Comparison of ENCODE assay signal across 9 mouse cellular contexts in genomic region chr11:54936035-54936770, GRCm38 (mm10). TPM values are rescaled to one million over a fixed set of nuclear protein-coding genes. Genes with fewer than 3 reads are reported as not detected.
DNase-seq lines count a peak whose midpoint lies in the region; ATAC-seq and TF ChIP-seq lines count a peak whose summit lies in the region.
"Had no signal": no experiment of that assay in that cellular context is flagged by ENCODE, and none has a peak within 500 bp of the region (broad histone marks: within the 10 kb centered on the region; RNA-seq: fewer than 3 reads in every experiment).

No protein-coding gene starts in this region.

- H3K9me3 ChIP-seq in ES-E14 (ENCODE audit: control insufficient read depth, insufficient read depth, low read depth, low read length) = no peaks in the 10 kb centered on the region
- no peaks in the 10 kb centered on the region for H3K9me3 ChIP-seq in embryonic facial prominence, embryonic 13.5 days
- H3K9me3 ChIP-seq in midbrain, embryonic 15.5 days = no peaks in the 10 kb centered on the region
- H3K9me3 ChIP-seq: midbrain, embryonic 12.5 days had no signal

- no peak overlapping the region for H3K9ac ChIP-seq in ES-E14 (ENCODE audit: insufficient read depth, low read depth, low read length, poor library complexity, severe bottlenecking)
- peak overlapping the region; percentile 37; the same call in 1 of the 2 replicates for H3K9ac ChIP-seq in embryonic facial prominence, embryonic 13.5 days
- no peak overlapping the region for H3K9ac ChIP-seq in midbrain, embryonic 15.5 days
- H3K9ac ChIP-seq: midbrain, embryonic 12.5 days had no signal

- H3K4me2 ChIP-seq in embryonic facial prominence, embryonic 13.5 days = no peak overlapping the region
- H3K4me2 ChIP-seq in midbrain, embryonic 15.5 days = no peak overlapping the region
- H3K4me2 ChIP-seq: midbrain, embryonic 12.5 days had no signal

- H3K4me3 ChIP-seq in ES-E14 (ENCODE audit: insufficient read depth in 1 of 2, low read depth in 1 of 2, low read length in 2 of 2, poor library complexity in 1 of 2, severe bottlenecking in 1 of 2) = no peak overlapping the region
- H3K4me3 ChIP-seq in embryonic facial prominence, embryonic 13.5 days = no peak overlapping the region
- no peak overlapping the region for H3K4me3 ChIP-seq in midbrain, embryonic 15.5 days
- H3K4me3 ChIP-seq: midbrain, embryonic 12.5 days had no signal

- H3K36me3 ChIP-seq in ES-E14 (ENCODE audit: control insufficient read depth, insufficient read depth, low read length, poor library complexity, severe bottlenecking) = peaks cover 45% of the 10 kb centered on the region; the same call in 1 of the 2 replicates
- H3K36me3 ChIP-seq in embryonic facial prominence, embryonic 13.5 days = peaks cover 72% of the 10 kb centered on the region
- H3K36me3 ChIP-seq in midbrain, embryonic 15.5 days (replicated peaks) = no peaks in the 10 kb centered on the region; the same call in 1 of the 2 replicates

- no peak overlapping the region for H3K27ac ChIP-seq in ES-E14 (ENCODE audit: insufficient read depth, low read depth, low read length, poor library complexity, severe bottlenecking)
- H3K27ac ChIP-seq in embryonic facial prominence, embryonic 13.5 days = no peak overlapping the region
- no peak overlapping the region for H3K27ac ChIP-seq in midbrain, embryonic 15.5 days
- H3K27ac ChIP-seq: midbrain, embryonic 12.5 days had no signal

- intact Hi-C loops in left cerebral cortex, postnatal 4 days (cut with DNase I) = no loop called here

- peaks cover 10 to 19% of the 10 kb centered on the region in 2 experiments; a peak in 3 of 4 replicates for H3K4me1 ChIP-seq in ES-E14 (ENCODE audit: control insufficient read depth in 2 of 2, insufficient read depth in 2 of 2, low read length in 2 of 2, poor library complexity in 1 of 2)
- H3K4me1 ChIP-seq in embryonic facial prominence, embryonic 13.5 days = peaks cover 4% of the 10 kb centered on the region
- H3K4me1 ChIP-seq in midbrain, embryonic 15.5 days = peaks cover 4% of the 10 kb centered on the region; the same call in 1 of the 2 replicates

- WGBS in embryonic facial prominence, embryonic 13.5 days = 52% methylated on average over 12 of the region's 12 CpGs
- 41% methylated on average over 12 of the region's 12 CpGs for WGBS in midbrain, embryonic 15.5 days

- H3K27me3 ChIP-seq in embryonic facial prominence, embryonic 13.5 days = no peaks in the 10 kb centered on the region
- H3K27me3 ChIP-seq in midbrain, embryonic 15.5 days (replicated peaks) = no peaks in the 10 kb centered on the region
- H3K27me3 ChIP-seq: midbrain, embryonic 12.5 days had no signal

- in situ Hi-C loops in ES-E14 (cut with MboI; ENCODE audit: low sequenced_read_pairs in 2 of 2, unreplicated experiment in 2 of 2) = no loop called here

- peak; percentile 20 for DNase-seq in left cerebral cortex, postnatal 4 days
- no peak for DNase-seq in left cerebral cortex, adult 18-20 months (ENCODE audit: low spot score in 2 of 2)
- DNase-seq in ES-E14 (ENCODE audit: low read depth, low spot score) = no peak
- DNase-seq in right cerebral cortex, postnatal 10 days (ENCODE audit: low spot score in 2 of 2) = no peak
- no peak for DNase-seq in ovary, postnatal 10 days (ENCODE audit: low spot score)

- ATAC-seq in embryonic facial prominence, embryonic 13.5 days (ENCODE audit: insufficient number of reproducible peaks, insufficient read depth, low FRiP score, low TSS enrichment, low read depth) = no peak
- peak; percentile 92 for ATAC-seq in megakaryocyte, adult 5-6 weeks (ENCODE audit: poor library complexity, severe bottlenecking)
- no peak for ATAC-seq in midbrain, embryonic 15.5 days (replicated peaks)

TF ChIP-seq in ES-E14, 5 proteins besides CTCF, POLR2A, EP300 and RAD21:
- TF ChIP-seq ZNF384 (IDR thresholded peaks at IDR 0.05; ENCODE audit: low read depth, low read length) (no peak), MAFK (IDR thresholded peaks at IDR 0.05; ENCODE audit: insufficient read depth, low read depth, low read length) (peak; percentile 71)

RNA-seq across cellular contexts. Expression of gene Tnip1, which starts 26.5 kb away (rescaled TPM):
- 10 to 100 TPM; 22.8 to 24.9 TPM for total RNA-seq in left cerebral cortex, postnatal 4 days (2021)
- total RNA-seq in left cerebral cortex, adult 18-20 months (2021) = 10 to 100 TPM; 34.7 to 35.6 TPM
- 14.3 and 24.9 TPM in 2 replicates for total RNA-seq in ES-E14 (2012; rRNA removed)
- polyA plus RNA-seq in embryonic facial prominence, embryonic 13.5 days (2015; fragmentation: Nextera tagmentation; extraction: Ambion mirVana) = 19.8 and 20.2 TPM in 2 replicates
- 28.3 and 32.6 TPM in 2 replicates for total RNA-seq in megakaryocyte, adult 5-6 weeks (2015)
- 26.7 and 47.2 TPM in 2 replicates for total RNA-seq in megakaryocyte, adult 5-6 weeks (2017)
- polyA plus RNA-seq in midbrain, embryonic 15.5 days (2015; fragmentation: Nextera tagmentation; extraction: Ambion mirVana) = 15.4 and 16.4 TPM in 2 replicates

RNA-seq across cellular contexts. Expression of gene Gpx3, which starts 34.0 kb away (rescaled TPM):
- 1 to 10 TPM; 5.1 to 9.6 TPM for total RNA-seq in left cerebral cortex, postnatal 4 days (2021)
- 10 to 100 TPM in 1 of 2 experiments, 1 to 10 TPM in 1; 8.6 to 10.3 TPM for total RNA-seq in left cerebral cortex, adult 18-20 months (2021)
- 11.4 and 13.8 TPM in 2 replicates for total RNA-seq in ES-E14 (2012; rRNA removed)
- polyA plus RNA-seq in embryonic facial prominence, embryonic 13.5 days (2015; fragmentation: Nextera tagmentation; extraction: Ambion mirVana) = 26.0 and 29.0 TPM in 2 replicates
- 52.7 and 58.3 TPM in 2 replicates for total RNA-seq in megakaryocyte, adult 5-6 weeks (2015)
- total RNA-seq in megakaryocyte, adult 5-6 weeks (2017) = 1.8 and 6.0 TPM in 2 replicates
- 26.5 and 30.0 TPM in 2 replicates for polyA plus RNA-seq in midbrain, embryonic 15.5 days (2015; fragmentation: Nextera tagmentation; extraction: Ambion mirVana)
